Mouse (Mus musculus): ENCODE data around the gene Mettl18. TPM values are rescaled to one million over a fixed set of nuclear protein-coding genes. Genes with fewer than 3 reads are reported as not detected.
"Not testable (repeated sequence)": the region's sequence is repeated elsewhere in the genome, so short reads cannot be mapped to it uniquely, and the experiment has no call there.

Gene Mettl18
- 1 to 10 TPM; 4.5 to 4.9 TPM for total RNA-seq (2021)
- long read RNA-seq, experiment 1, partial matches to known transcripts: 0 of 7 reads
- long read RNA-seq, experiment 1, other reads (novel, unspliced or antisense): 0 of 7 reads
- long read RNA-seq, experiment 2, partial matches to known transcripts: 0 of 4 reads
- long read RNA-seq, experiment 2, other reads (novel, unspliced or antisense): 0 of 4 reads

DNA sequence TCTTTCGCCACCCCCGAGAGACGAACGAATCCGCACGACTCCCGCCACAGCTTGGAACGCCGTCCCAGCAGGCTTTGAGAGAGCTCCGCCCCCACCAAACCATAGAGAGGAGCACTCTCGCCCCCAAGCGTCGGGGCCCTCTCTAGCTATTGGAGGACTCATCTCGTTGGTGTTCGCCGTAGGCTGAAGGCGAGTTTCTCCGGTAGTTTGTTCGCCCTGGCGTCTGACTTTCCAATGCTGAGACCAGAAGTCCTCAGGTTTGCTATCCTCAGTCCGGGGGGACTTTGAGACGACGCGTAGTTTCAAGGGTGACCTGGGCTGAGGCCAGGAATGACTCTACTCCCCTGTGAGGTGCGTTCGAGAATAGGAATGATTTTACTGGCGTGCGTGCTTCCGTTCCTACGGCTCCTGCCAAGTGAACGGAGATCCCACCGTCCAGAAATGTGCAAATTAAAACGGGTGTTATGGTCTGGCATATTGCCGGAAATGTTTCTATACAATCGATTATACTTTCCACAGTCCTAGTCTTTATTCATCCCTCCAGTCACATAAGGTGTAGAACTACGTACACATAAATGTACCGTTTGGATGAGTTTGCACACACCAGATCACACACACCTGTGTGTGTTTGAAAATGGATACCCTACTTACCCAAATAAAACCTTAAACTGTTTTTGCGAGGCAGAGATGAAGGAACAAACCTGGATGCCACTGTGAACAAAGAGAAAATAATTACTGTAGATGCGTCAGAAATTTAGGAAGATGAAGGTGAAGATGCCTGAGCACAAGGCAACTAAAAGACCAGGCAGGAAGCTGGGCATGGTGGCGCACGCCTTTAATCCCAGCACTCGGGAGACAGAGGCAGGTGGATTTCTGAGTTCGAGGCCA is at the start of gene Mettl18, which contains the start of gene BC055324:
TSS of gene Mettl18 (plus strand) at position 169 of the 888 bp plus-strand sequence.
TSS of gene BC055324 (minus strand) at position 76 of the 888 bp plus-strand sequence.
- intact Hi-C loops (cut with DNase I): no loop called here
- peak; percentile 88 to 91 for DNase-seq (ENCODE audit: low spot score in 2 of 2)

- intact Hi-C loops (cut with DNase I): no loop called here
These were observed 41.3 kb upstream of the Mettl18 start for GRCm38 (mm10) chr1:163953396-163953795.

DNA sequence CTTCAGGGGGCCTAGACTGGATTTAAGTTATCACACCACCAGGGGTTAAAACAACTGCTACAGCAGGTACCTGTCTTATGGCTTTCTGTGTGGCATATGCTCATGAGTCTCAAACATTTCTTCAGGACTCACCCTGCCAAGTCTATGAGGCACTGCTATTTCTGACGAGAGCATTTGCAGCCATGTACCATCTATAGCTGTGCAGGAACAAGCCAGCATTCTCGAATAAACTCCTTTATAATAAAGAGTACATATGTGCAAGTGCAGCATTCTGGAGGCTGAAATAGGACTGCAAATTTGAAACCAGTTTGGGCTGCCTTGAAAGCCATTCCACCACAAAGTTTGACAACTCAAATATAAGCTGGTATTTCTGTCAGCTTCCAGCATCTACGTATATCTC is 36.7 kb upstream of the Mettl18 start:
- DNase-seq (ENCODE audit: low spot score in 2 of 2): peak; percentile 27 to 61
- intact Hi-C loops (cut with DNase I): no loop called here

More at GRCm38 (mm10) chr1:163953396-163953795, 41.3 kb upstream of the Mettl18 start:
- no peak for DNase-seq (ENCODE audit: low spot score in 2 of 2)

GRCm38 (mm10) chr1:163964008-163964689 is 30.5 kb upstream of the Mettl18 start:
- intact Hi-C loops (cut with DNase I): no loop called here
- DNase-seq (ENCODE audit: low spot score in 2 of 2): no peak

DNA sequence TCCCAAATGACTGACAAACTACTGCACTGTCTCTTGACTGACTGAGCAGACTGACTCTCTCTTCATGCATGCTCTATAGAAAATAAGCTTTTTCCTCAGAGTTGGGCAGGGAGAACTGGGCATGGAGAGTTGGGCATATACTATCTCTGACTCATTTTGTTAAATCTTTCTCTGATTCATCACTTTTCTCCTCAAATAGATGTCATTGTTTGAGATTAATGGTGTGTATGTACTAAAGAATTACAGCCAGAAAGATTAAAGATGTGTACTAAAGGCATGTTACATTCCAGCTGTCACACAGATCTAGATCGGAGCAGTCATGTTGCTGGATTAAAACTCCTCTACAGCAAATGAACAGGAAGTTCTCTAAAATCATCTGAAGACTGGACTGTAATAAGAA is 20.2 kb upstream of the Mettl18 start:
- intact Hi-C loops (cut with DNase I): no loop called here
- no peak for DNase-seq (ENCODE audit: low spot score in 2 of 2)

DNA sequence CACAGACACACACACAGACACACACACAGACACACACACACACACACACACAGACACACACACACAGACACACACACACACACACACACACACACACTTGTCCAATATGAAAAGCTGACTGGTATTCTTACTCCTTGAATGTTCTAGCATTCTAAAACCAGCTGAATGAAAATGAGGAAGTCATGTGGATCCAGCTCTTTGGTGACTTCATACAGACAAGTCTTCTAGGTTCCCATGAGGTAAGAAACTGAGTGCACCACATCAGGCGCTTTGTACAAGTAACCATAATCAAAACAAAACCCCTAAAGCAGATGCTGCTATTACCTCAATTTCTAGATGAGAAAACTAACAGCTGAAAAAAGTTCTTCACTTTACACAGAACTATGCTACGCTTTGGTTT is 19.6 kb upstream of the Mettl18 start:
- intact Hi-C loops (cut with DNase I): no loop called here
- DNase-seq (ENCODE audit: low spot score in 2 of 2): no peak

GRCm38 (mm10) chr1:163976515-163976914 is 18.2 kb upstream of the Mettl18 start:
- intact Hi-C loops (cut with DNase I): no loop called here
- no peak for DNase-seq (ENCODE audit: low spot score in 2 of 2)

DNA sequence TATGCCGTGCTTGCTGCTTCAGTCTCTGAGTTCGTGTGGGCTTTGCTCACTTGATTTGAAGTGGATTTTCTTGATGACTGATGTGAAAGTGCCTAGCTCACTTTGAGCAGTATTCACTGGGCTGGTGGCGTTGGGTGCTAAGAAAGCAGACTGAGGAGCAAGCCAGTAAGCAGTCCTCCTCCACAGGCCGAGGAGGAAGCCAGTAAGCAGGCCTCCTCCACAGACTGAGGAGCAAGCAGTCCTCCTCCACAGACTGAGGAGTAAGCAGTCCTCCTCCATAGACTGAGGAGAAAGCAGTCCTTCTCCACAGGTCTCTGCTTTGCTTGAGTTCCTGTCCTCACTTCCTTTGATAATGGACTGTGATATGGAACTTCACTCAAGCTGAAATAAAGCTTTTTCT is 2.3 kb upstream of the Mettl18 start:
- intact Hi-C loops (cut with DNase I): no loop called here
- no peak for DNase-seq (ENCODE audit: low spot score in 2 of 2)

GRCm38 (mm10) chr1:163994173-163994720 is 442 bp upstream of the Mettl18 start:
- intact Hi-C loops (cut with DNase I): no loop called here
- no peak for DNase-seq (ENCODE audit: low spot score in 2 of 2)

DNA sequence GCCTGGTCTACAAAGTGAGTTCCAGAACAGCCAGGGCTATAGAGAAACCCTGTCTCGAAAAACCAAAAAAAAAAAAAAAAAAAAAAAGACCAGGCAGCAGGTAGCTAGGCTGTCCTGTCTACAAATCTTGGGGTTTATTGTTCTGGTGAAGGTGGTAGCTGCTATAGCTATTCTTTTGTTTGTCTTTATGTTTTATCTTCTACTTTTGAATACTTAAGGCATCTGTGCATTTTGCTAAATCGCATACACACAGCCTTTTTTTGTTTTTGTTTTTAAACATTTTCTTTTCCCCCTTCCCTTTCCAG is 872 bp downstream of the Mettl18 start:
- no peak for DNase-seq (ENCODE audit: low spot score in 2 of 2)
- intact Hi-C loops (cut with DNase I): no loop called here

GRCm38 (mm10) chr1:164001831-164002452 is 7.3 kb downstream of the Mettl18 start:
- DNase-seq (ENCODE audit: low spot score in 2 of 2): no peak
- intact Hi-C loops (cut with DNase I): no loop called here

GRCm38 (mm10) chr1:164004311-164004710 is 9.6 kb downstream of the Mettl18 start:
- no peak for DNase-seq (ENCODE audit: low spot score in 2 of 2)
- intact Hi-C loops (cut with DNase I): no loop called here

DNA sequence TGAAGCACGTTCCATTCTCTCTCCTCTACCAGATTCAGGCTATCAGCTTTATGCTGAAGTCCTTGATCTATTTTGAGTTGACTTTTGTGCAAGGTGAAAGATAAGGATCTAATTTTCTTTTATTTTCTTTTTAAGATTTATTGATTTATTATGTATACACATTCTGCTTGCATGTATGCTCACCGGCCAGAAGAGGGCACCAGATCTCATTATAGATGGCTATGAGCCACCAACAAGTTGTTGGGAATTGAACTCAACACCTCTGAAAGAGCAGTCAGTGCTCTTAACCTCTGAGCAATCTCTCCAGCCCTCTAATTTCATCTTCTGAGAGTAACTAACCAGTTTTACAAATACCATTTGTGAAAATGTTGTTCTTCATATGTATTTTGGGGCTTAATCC is 14.5 kb downstream of the Mettl18 start:
- DNase-seq (ENCODE audit: low spot score in 2 of 2): peak; percentile 2 to 7
- intact Hi-C loops (cut with DNase I): loop anchor here (2.0 kb wide), 1 partner anchor 130 kb away; no protein-coding TSS in a partner anchor

DNA sequence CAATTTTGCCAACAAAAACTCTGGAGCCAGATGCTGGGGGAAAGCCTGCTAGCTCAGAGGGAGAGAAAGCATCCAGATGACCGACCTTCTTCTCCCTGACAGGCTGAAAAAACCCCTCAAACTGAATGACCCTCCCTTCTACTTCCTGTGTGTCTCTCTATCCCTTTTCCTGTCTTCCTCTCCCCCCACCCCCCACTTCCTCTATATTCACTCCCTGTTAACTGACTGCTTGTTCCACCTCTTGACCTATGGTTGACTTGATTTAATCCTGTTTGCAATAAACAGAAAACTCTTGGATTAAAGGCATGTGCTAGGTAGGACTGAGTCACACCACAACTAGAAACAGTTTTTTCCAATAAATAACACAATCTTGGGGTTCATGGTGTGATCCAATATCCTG is 19.9 kb downstream of the Mettl18 start:
- DNase-seq (ENCODE audit: low spot score in 2 of 2): no peak
- intact Hi-C loops (cut with DNase I): no loop called here

GRCm38 (mm10) chr1:164018221-164018896 is 23.7 kb downstream of the Mettl18 start:
- intact Hi-C loops (cut with DNase I): no loop called here
- no peak for DNase-seq (ENCODE audit: low spot score in 2 of 2)

DNA sequence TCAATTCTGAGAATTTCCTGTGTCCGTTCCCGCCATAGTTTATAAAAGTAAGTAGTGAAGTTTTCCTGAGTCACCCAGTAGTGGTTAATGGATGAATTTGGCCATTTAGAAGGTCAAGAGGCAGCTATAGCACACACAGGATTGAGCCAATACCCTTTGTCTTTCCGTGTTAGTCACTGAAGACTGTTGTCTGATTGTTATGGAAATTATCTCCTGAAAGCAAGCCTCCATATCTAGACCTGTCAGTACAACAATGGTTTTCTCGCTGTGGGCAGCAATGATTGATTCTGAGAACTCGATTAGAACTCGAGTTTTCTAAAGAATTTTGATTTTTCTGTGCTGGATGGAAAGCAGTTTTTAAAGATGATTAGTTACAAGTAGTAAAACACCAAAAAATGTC is 25.1 kb downstream of the Mettl18 start:
- intact Hi-C loops (cut with DNase I): no loop called here
- DNase-seq (ENCODE audit: low spot score in 2 of 2): no peak

DNA sequence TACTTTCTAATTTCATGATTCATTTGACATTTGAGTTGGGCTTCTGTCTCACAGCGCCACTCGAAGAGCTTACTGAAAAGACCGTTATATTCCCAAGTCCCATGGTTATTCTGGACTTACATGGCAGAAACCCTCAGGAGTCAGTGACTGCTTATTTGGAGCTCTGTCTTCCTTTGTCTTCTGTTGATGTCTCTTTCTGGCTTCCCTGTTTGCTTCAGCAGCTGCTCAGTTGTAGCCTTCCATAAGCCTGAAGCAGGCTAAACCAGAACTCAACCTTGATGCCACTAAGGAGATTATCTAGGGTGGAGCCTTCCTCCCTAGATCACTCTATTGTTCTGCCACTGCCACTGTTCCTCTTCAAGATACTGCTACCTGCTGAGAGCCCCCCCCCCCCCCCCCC is 26.1 kb downstream of the Mettl18 start:
- intact Hi-C loops (cut with DNase I): not testable (repeated sequence)

GRCm38 (mm10) chr1:164022106-164022505 is 27.4 kb downstream of the Mettl18 start:
- DNase-seq (ENCODE audit: low spot score in 2 of 2); intact Hi-C loops (cut with DNase I): not testable (repeated sequence)

More for the DNA sequence above, 26.1 kb downstream of the Mettl18 start:
- DNase-seq (ENCODE audit: low spot score in 2 of 2): not testable (repeated sequence)

DNA sequence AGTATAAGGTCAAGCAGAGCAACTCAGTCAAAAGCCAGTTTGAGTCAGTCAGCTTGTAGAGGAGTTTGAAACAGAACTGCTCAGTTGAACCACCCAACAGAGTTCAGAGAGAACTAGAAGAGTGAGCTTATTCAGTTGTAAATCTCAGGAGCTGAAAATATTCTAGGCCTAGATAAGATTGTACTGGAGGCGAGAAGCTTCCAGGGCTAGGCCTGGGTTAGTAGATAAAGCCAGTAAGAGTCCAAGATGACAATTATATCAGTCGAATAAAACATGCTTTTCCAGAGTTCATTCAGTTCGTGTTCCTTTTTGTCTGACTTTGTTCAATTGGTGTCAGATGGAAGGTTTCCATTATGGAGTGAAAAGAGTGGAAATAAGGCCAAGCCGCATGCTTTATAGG is 31.0 kb downstream of the Mettl18 start:
- intact Hi-C loops (cut with DNase I): no loop called here
- no peak for DNase-seq (ENCODE audit: low spot score in 2 of 2)

Data from left cerebral cortex, postnatal 14 days (tissue).